Mouse (Mus musculus) embryonic fibroblast, embryonic 13.5 days (primary cell): ENCODE results near the gene Csrp1.

Experiments
- CTCF ChIP-seq: IDR thresholded peaks from 2 replicates; pipeline ENCODE4 v1.5.1; 2011; ENCODE audit warnings: mild to moderate bottlenecking, control low read depth, low read length, moderate library complexity, borderline replicate concordance; ENCODE audit not compliant: insufficient read depth
- POLR2A ChIP-seq: IDR thresholded peaks from 2 replicates; pipeline ENCODE4 v1.6.1; 2011; ENCODE audit warnings: low read depth, mild to moderate bottlenecking, control low read depth, low read length, moderate library complexity

GRCm38 (mm10) chr1:135724134-135724533, 4.3 kb downstream of the Csrp1 start:
- TF ChIP-seq CTCF (no peak), POLR2A (no peak)
